Mouse (Mus musculus): Measurements from ENCODE around the gene Sema5a. TPM values are rescaled to one million over a fixed set of nuclear protein-coding genes. Genes with fewer than 3 reads are reported as not detected.

Sema5a gene
- total and polyA plus RNA-seq, 3 experiments: 0.17 to 0.27 (median 0.17) TPM

GRCm38 (mm10) chr15:32257886-32258319, 13.3 kb downstream of the Sema5a start:
- Histone ChIP-seq H3K79me2 (replicated peaks; ENCODE audit: control insufficient read depth, extremely low read depth, insufficient read depth, poor library complexity, severe bottlenecking) (no peaks in the 10 kb centered on the region), H3K9ac (ENCODE audit: insufficient read depth, low read depth) (no peak overlapping the region), H3K4me2 (ENCODE audit: insufficient read depth, low read depth, poor library complexity, severe bottlenecking) (no peak overlapping the region), H3K4me3 (replicated peaks in 1 of 3; ENCODE audit: low read depth in 2 of 3, low read length in 2 of 3, poor library complexity in 1 of 3) (no peak overlapping the region), H3K36me3 (replicated peaks in 1 of 2; ENCODE audit: control insufficient read depth in 1 of 2, insufficient read depth in 1 of 2, low read length in 1 of 2) (no peaks in the 10 kb centered on the region), H3K27ac (ENCODE audit: insufficient read depth, low read depth) (no peak overlapping the region), H3K9me3 (replicated peaks; ENCODE audit: low read length) (peaks cover 4% of the 10 kb centered on the region), H3K27me3 (replicated peaks) (no peaks in the 10 kb centered on the region), H3K4me1 (ENCODE audit: control insufficient read depth in 1 of 2, insufficient read depth in 2 of 2) (no peaks in the 10 kb centered on the region)
- no peak for DNase-seq (ENCODE audit: extremely low read depth)
- in situ Hi-C loops (cut with MboI; ENCODE audit: low pct_ligation_motif_present, low pct_unique_long_range_greater_than_20kb, low sequenced_read_pairs) (no loop called here), dilution Hi-C loops (cut with MboI; ENCODE audit: extremely low pct_ligation_motif_present, extremely low pct_unique_long_range_greater_than_20kb, low sequenced_read_pairs) (no loop called here)
- TF ChIP-seq MXI1 (IDR thresholded peaks at IDR 0.05; ENCODE audit: low read depth, low read length) (no peak), ZMIZ1 (IDR thresholded peaks at IDR 0.05; ENCODE audit: low read depth, low read length) (no peak), TCF12 (IDR thresholded peaks at IDR 0.05; ENCODE audit: low read depth, low read length) (no peak), NRF1 (IDR thresholded peaks at IDR 0.05; ENCODE audit: low read depth, low read length) (no peak), KAT2A (IDR thresholded peaks at IDR 0.05; ENCODE audit: insufficient replicate concordance, low read length) (no peak), SMC3 (IDR thresholded peaks at IDR 0.05; ENCODE audit: low read depth, low read length) (no peak), POLR2A (IDR thresholded peaks at IDR 0.05; ENCODE audit: low read depth, low read length) (no peak), ZNF384 (IDR thresholded peaks at IDR 0.05; ENCODE audit: low read depth, low read length) (no peak), ZKSCAN1 (IDR thresholded peaks at IDR 0.05; ENCODE audit: borderline replicate concordance, low read depth, low read length) (no peak), MAFK (IDR thresholded peaks at IDR 0.05; ENCODE audit: insufficient replicate concordance, low read length) (no peak), MEF2A (IDR thresholded peaks at IDR 0.05; ENCODE audit: borderline replicate concordance, low read depth, low read length) (no peak), MAX (IDR thresholded peaks at IDR 0.05; ENCODE audit: low read length) (no peak), MAZ (IDR thresholded peaks at IDR 0.05; ENCODE audit: low read depth, low read length) (no peak), CTCF (conservative IDR thresholded peaks at IDR 0.05 in 1 of 2, IDR thresholded peaks at IDR 0.05 in 1 of 2; ENCODE audit: low read depth in 2 of 2, low read length in 2 of 2) (no peak), E2F4 (IDR thresholded peaks at IDR 0.05; ENCODE audit: insufficient replicate concordance, low read depth, low read length) (no peak), CHD1 (IDR thresholded peaks at IDR 0.05; ENCODE audit: low read depth, low read length) (no peak)

DNA sequence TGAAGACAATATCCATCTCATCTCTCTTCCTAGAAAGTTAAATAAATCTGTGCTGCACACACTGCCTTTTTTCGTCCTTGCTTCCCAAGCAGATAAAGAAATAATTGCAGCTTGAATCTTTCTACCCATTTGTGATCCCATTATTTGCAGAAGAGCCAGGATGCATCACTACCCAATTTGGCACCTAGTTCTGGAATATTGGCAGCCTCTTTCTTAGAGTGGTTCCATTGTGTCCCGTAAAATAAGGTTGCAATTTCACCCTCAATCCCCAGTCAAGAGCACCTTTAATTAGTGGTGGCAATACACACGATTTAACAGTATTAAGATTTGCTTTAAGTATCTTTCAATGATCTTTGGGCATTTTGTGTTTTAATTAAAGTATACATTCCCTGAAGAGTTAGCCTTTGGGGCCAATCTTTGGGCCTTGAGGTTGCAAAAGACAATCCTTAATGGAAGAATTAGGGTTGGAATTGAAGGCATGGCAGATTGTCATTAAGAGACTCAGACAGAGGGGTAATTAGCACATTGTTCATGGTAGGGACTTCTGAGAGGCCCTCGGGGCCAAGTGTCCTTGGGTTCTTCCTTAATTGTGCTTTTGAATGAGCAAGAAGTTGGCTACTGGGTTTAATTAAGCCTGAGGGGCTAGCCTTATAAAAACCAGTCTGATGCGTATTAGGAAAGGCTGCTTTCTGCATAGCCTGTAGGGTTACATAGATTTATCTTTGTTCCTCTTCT, 14.9 kb downstream of the Sema5a start:
- DNase-seq (ENCODE audit: extremely low read depth): no peak
- no peaks in the 10 kb centered on the region for H3K79me2 ChIP-seq (replicated peaks; ENCODE audit: control insufficient read depth, extremely low read depth, insufficient read depth, poor library complexity, severe bottlenecking)
- no peak overlapping the region for H3K9ac ChIP-seq (ENCODE audit: insufficient read depth, low read depth)
- H3K9me3 ChIP-seq (replicated peaks; ENCODE audit: low read length): no peaks in the 10 kb centered on the region
- TF ChIP-seq RAD21 (IDR thresholded peaks at IDR 0.05; ENCODE audit: low read depth, low read length) (no peak), IRF4 (IDR thresholded peaks at IDR 0.05; ENCODE audit: low read depth, low read length) (no peak), POLR2AphosphoS2 (IDR thresholded peaks at IDR 0.05; ENCODE audit: low read depth, low read length) (no peak)
- H3K4me1 ChIP-seq (ENCODE audit: control insufficient read depth in 1 of 2, insufficient read depth in 2 of 2): peaks cover 0 to under 1% of the 10 kb centered on the region in 2 experiments; a peak in 2 of 4 replicates
- H3K27ac ChIP-seq (ENCODE audit: insufficient read depth, low read depth): no peak overlapping the region
- in situ Hi-C loops (cut with MboI; ENCODE audit: low pct_ligation_motif_present, low pct_unique_long_range_greater_than_20kb, low sequenced_read_pairs): no loop called here
- H3K4me3 ChIP-seq (replicated peaks in 1 of 3; ENCODE audit: low read depth in 2 of 3, low read length in 2 of 3, poor library complexity in 1 of 3): no peak overlapping the region
- no peaks in the 10 kb centered on the region for H3K27me3 ChIP-seq (replicated peaks)
- dilution Hi-C loops (cut with MboI; ENCODE audit: extremely low pct_ligation_motif_present, extremely low pct_unique_long_range_greater_than_20kb, low sequenced_read_pairs): no loop called here
- H3K36me3 ChIP-seq (replicated peaks in 1 of 2; ENCODE audit: control insufficient read depth in 1 of 2, insufficient read depth in 1 of 2, low read length in 1 of 2): no peaks in the 10 kb centered on the region
- H3K4me2 ChIP-seq (ENCODE audit: insufficient read depth, low read depth, poor library complexity, severe bottlenecking): no peak overlapping the region

Measured in CH12.LX (cell line).